Mouse (Mus musculus) limb, embryonic 15.5 days (tissue): ENCODE data around the gene Birc6. TPM values are rescaled to one million over a fixed set of nuclear protein-coding genes. Genes with fewer than 3 reads are reported as not detected.

Experiments
- ATAC-seq: fragments of 200-750 bp; cut with Nextera tagmentation; 2 replicates; pipeline ENCODE4 v1.8.0; 2017; ENCODE audit warnings: low read depth, moderate TSS enrichment; ENCODE audit not compliant: insufficient number of reproducible peaks, low FRiP score, low TSS enrichment
- H3K27ac ChIP-seq: fragments of 300-500 bp; sonication (generic); 2 replicates; pipeline ENCODE4 v1.5.1; 2015; ENCODE audit warnings: moderate library complexity, mild to moderate bottlenecking, inconsistent platforms
- H3K27me3 ChIP-seq: fragments of 300-500 bp; sonication (generic); 2 replicates; pipeline ENCODE4 v1.6.1; 2015; ENCODE audit warnings: inconsistent platforms
- H3K36me3 ChIP-seq: fragments of 300-500 bp; sonication (generic); 2 replicates; pipeline ENCODE4 v1.6.1; 2015; ENCODE audit warnings: inconsistent platforms
- H3K4me1 ChIP-seq: fragments of 300-500 bp; sonication (generic); 2 replicates; pipeline ENCODE4 v1.6.1; 2015; ENCODE audit warnings: inconsistent platforms
- H3K4me2 ChIP-seq: fragments of 300-500 bp; sonication (generic); 2 replicates; pipeline ENCODE4 v1.6.1; 2015; ENCODE audit warnings: mild to moderate bottlenecking, inconsistent platforms
- H3K4me3 ChIP-seq: fragments of 300-500 bp; sonication (generic); 2 replicates; pipeline ENCODE4 v1.5.1; 2015; ENCODE audit warnings: mild to moderate bottlenecking, inconsistent platforms
- H3K9ac ChIP-seq: fragments of 300-500 bp; sonication (generic); 2 replicates; pipeline ENCODE4 v1.6.1; 2015; ENCODE audit warnings: inconsistent platforms
- H3K9me3 ChIP-seq: fragments of 300-500 bp; sonication (generic); 2 replicates; pipeline ENCODE4 v1.6.1; 2016; ENCODE audit warnings: inconsistent platforms
- WGBS: fragments of 180-500 bp; shearing (Covaris S2); methylation state at CpG from one replicate; pipeline ENCODE4 v1.1.7; 2015; 5-methylcytosine and 5-hydroxymethylcytosine counted together
- polyA plus RNA-seq: library from polyadenylated mRNA; unstranded; fragments of >200 nt; fragmentation: Nextera tagmentation; extraction: Ambion mirVana; gene quantifications from 2 replicates; pipeline ENCODE4 v1.2.1, GENCODE M21; 2015

The Birc6 gene
- polyA plus RNA-seq, 1 experiment from 2014 or later: 82.5 TPM

GRCm38 (mm10) chr17:74522797-74523723, 5.0 kb upstream of the Birc6 start:
- H3K27ac ChIP-seq: no peak overlapping the region
- no peak overlapping the region for H3K4me2 ChIP-seq
- H3K9me3 ChIP-seq: no peaks in the 10 kb centered on the region
- H3K4me1 ChIP-seq: peaks cover 7% of the 10 kb centered on the region; the same call in 1 of the 2 replicates
- no peak for ATAC-seq
- no peak overlapping the region for H3K4me3 ChIP-seq
- 80% methylated on average over 8 of the region's 8 CpGs for WGBS
- no peaks in the 10 kb centered on the region for H3K27me3 ChIP-seq
- H3K36me3 ChIP-seq: no peaks in the 10 kb centered on the region
- H3K9ac ChIP-seq: no peak overlapping the region

- no peak for ATAC-seq
- H3K36me3 ChIP-seq: no peaks in the 10 kb centered on the region
- no peak overlapping the region for H3K4me2 ChIP-seq
- WGBS: 93% methylated on average over 2 of the region's 2 CpGs
- H3K9me3 ChIP-seq: no peaks in the 10 kb centered on the region
- H3K4me3 ChIP-seq: no peak overlapping the region
- no peaks in the 10 kb centered on the region for H3K27me3 ChIP-seq
- peaks cover 20% of the 10 kb centered on the region for H3K4me1 ChIP-seq
- H3K9ac ChIP-seq: no peak overlapping the region
- no peak overlapping the region for H3K27ac ChIP-seq
Observed at GRCm38 (mm10) chr17:74526117-74526516, 2.0 kb upstream of the Birc6 start.

GRCm38 (mm10) chr17:74526806-74527653, 1.1 kb upstream of the Birc6 start:
- ATAC-seq: no peak
- WGBS: 75% methylated on average over 9 of the region's 9 CpGs

GRCm38 (mm10) chr17:74528648-74529532, 795 bp downstream of the Birc6 start:
- Histone ChIP-seq H3K27ac (peak overlapping the region; percentile 99), H3K4me2 (peak overlapping the region; percentile 60), H3K27me3 (no peaks in the 10 kb centered on the region), H3K36me3 (no peaks in the 10 kb centered on the region), H3K9me3 (no peaks in the 10 kb centered on the region), H3K4me3 (peak overlapping the region; percentile 91), H3K4me1 (peaks cover 20% of the 10 kb centered on the region), H3K9ac (peak overlapping the region; percentile 96)
- ATAC-seq: peak; percentile 15
- WGBS: under 1% methylated on average over 66 of the region's 72 CpGs

More at GRCm38 (mm10) chr17:74526806-74527653, 1.1 kb upstream of the Birc6 start:
- Histone ChIP-seq H3K27ac (peak overlapping the region; percentile 98), H3K9ac (peak overlapping the region; percentile 41), H3K4me3 (peak overlapping the region; percentile 91), H3K36me3 (no peaks in the 10 kb centered on the region), H3K9me3 (no peaks in the 10 kb centered on the region), H3K27me3 (no peaks in the 10 kb centered on the region), H3K4me1 (peaks cover 20% of the 10 kb centered on the region), H3K4me2 (peak overlapping the region; percentile 63)

- Histone ChIP-seq H3K4me2 (peak overlapping the region; percentile 60), H3K27ac (peak overlapping the region; percentile 99), H3K9me3 (no peaks in the 10 kb centered on the region), H3K27me3 (no peaks in the 10 kb centered on the region), H3K4me3 (peak overlapping the region; percentile 91), H3K4me1 (peaks cover 20% of the 10 kb centered on the region), H3K9ac (peak overlapping the region; percentile 96), H3K36me3 (no peaks in the 10 kb centered on the region)
- no peak for ATAC-seq
- 11% methylated on average over 3 of the region's 3 CpGs for WGBS
Observed at GRCm38 (mm10) chr17:74529533-74529824, 1.4 kb downstream of the Birc6 start.

GRCm38 (mm10) chr17:74534971-74535370, 6.9 kb downstream of the Birc6 start:
- WGBS: 91% methylated on average over 4 of the region's 4 CpGs
- Histone ChIP-seq H3K4me3 (no peak overlapping the region), H3K9ac (no peak overlapping the region), H3K27ac (no peak overlapping the region), H3K36me3 (no peaks in the 10 kb centered on the region), H3K4me1 (peaks cover 9% of the 10 kb centered on the region), H3K9me3 (no peaks in the 10 kb centered on the region), H3K27me3 (no peaks in the 10 kb centered on the region), H3K4me2 (no peak overlapping the region)
- ATAC-seq: no peak

- no peak overlapping the region for H3K4me2 ChIP-seq
- ATAC-seq: no peak
- 0 out of 2 replicates have a peak, but pooled peaks cover 3% of the 10 kb centered on the region for H3K36me3 ChIP-seq
- H3K9ac ChIP-seq: no peak overlapping the region
- 81% methylated on average over 1 of the region's 1 CpGs for WGBS
- H3K9me3 ChIP-seq: no peaks in the 10 kb centered on the region
- H3K27ac ChIP-seq: no peak overlapping the region
- H3K4me1 ChIP-seq: no peaks in the 10 kb centered on the region
- H3K27me3 ChIP-seq: no peaks in the 10 kb centered on the region
- no peak overlapping the region for H3K4me3 ChIP-seq
Observed at GRCm38 (mm10) chr17:74537526-74537925, 9.4 kb downstream of the Birc6 start.

- H3K4me2 ChIP-seq: no peak overlapping the region
- ATAC-seq: no peak
- WGBS: 89% methylated on average over 2 of the region's 2 CpGs
- no peaks in the 10 kb centered on the region for H3K27me3 ChIP-seq
- no peak overlapping the region for H3K9ac ChIP-seq
- H3K27ac ChIP-seq: no peak overlapping the region; the same call in 1 of the 2 replicates
- no peak overlapping the region for H3K4me3 ChIP-seq
- no peaks in the 10 kb centered on the region for H3K4me1 ChIP-seq
- peaks cover 26% of the 10 kb centered on the region for H3K36me3 ChIP-seq
- no peaks in the 10 kb centered on the region for H3K9me3 ChIP-seq
Observed at GRCm38 (mm10) chr17:74543615-74544014, 15.5 kb downstream of the Birc6 start.

GRCm38 (mm10) chr17:74554118-74554517, 26.0 kb downstream of the Birc6 start:
- Histone ChIP-seq H3K27ac (no peak overlapping the region), H3K9ac (no peak overlapping the region), H3K4me1 (no peaks in the 10 kb centered on the region), H3K9me3 (no peaks in the 10 kb centered on the region), H3K36me3 (peaks cover 31% of the 10 kb centered on the region), H3K4me3 (no peak overlapping the region), H3K27me3 (no peaks in the 10 kb centered on the region), H3K4me2 (no peak overlapping the region)
- no peak for ATAC-seq
- 83% methylated on average over 5 of the region's 5 CpGs for WGBS

GRCm38 (mm10) chr17:74559891-74560290, 31.8 kb downstream of the Birc6 start:
- peaks cover 21% of the 10 kb centered on the region for H3K36me3 ChIP-seq
- WGBS: 83% methylated on average over 11 of the region's 11 CpGs

GRCm38 (mm10) chr17:74564151-74564550, 36.1 kb downstream of the Birc6 start:
- Histone ChIP-seq H3K27ac (no peak overlapping the region), H3K36me3 (peaks cover 32% of the 10 kb centered on the region), H3K27me3 (no peaks in the 10 kb centered on the region), H3K9ac (no peak overlapping the region), H3K4me1 (no peaks in the 10 kb centered on the region), H3K4me3 (no peak overlapping the region), H3K9me3 (no peaks in the 10 kb centered on the region), H3K4me2 (no peak overlapping the region)
- ATAC-seq: no peak

More at GRCm38 (mm10) chr17:74559891-74560290, 31.8 kb downstream of the Birc6 start:
- H3K4me2 ChIP-seq: no peak overlapping the region
- H3K9ac ChIP-seq: no peak overlapping the region
- H3K4me1 ChIP-seq: no peaks in the 10 kb centered on the region
- no peaks in the 10 kb centered on the region for H3K9me3 ChIP-seq
- no peak for ATAC-seq
- H3K27me3 ChIP-seq: no peaks in the 10 kb centered on the region
- H3K4me3 ChIP-seq: no peak overlapping the region
- no peak overlapping the region for H3K27ac ChIP-seq
